Mouse (Mus musculus) CH12.LX (cell line): Measurements from ENCODE around the gene Camta1. TPM values are rescaled to one million over a fixed set of nuclear protein-coding genes. Genes with fewer than 3 reads are reported as not detected.

ENCODE experiments used
- DNase-seq: peaks from one replicate; pipeline ENCODE4 v3.0.0-alpha.2; 2013; ENCODE audit errors: extremely low read depth
- H3K27ac ChIP-seq: 2 replicates; pipeline ENCODE4 v1.5.1; 2012; ENCODE audit warnings: low read depth, mild to moderate bottlenecking, control low read depth, moderate library complexity; ENCODE audit not compliant: insufficient read depth
- H3K27me3 ChIP-seq: replicated peaks from 2 replicates; pipeline ENCODE3; 2012; ENCODE audit warnings: inconsistent platforms
- H3K36me3 ChIP-seq, 2 experiments: replicated peaks in 1 of 2; 2 replicates each; pipeline versions ENCODE3 to v1.6.1; 2012; ENCODE audit warnings: inconsistent platforms in 1 of 2, low read length in 1 of 2, mild to moderate bottlenecking in 1 of 2, mixed read lengths in 1 of 2, moderate library complexity in 1 of 2; ENCODE audit not compliant: control insufficient read depth in 1 of 2, insufficient read depth in 1 of 2
- H3K4me1 ChIP-seq, 2 experiments: 2 replicates each; pipeline ENCODE4 v1.6.1; 2012; ENCODE audit warnings: inconsistent platforms in 1 of 2, moderate library complexity in 1 of 2; ENCODE audit not compliant: insufficient read depth in 2 of 2, control insufficient read depth in 1 of 2
- H3K4me2 ChIP-seq: 2 replicates; pipeline ENCODE4 v1.6.1; 2012; ENCODE audit warnings: low read depth, mild to moderate bottlenecking, control low read depth; ENCODE audit not compliant: poor library complexity, insufficient read depth, severe bottlenecking
- H3K4me3 ChIP-seq, 3 experiments: fragments of 150-350 bp in 1 of 3; sonication (generic) in 1 of 3; replicated peaks in 1 of 3; 2 replicates each; pipeline versions ENCODE3 to v1.5.1; 2011 to 2012; ENCODE audit warnings: low read depth in 2 of 3, low read length in 2 of 3, mild to moderate bottlenecking in 2 of 3, moderate library complexity in 2 of 3, control low read depth in 1 of 3, improper control_type of control experiment in 1 of 3, inconsistent platforms in 1 of 3, mixed read lengths in 1 of 3; ENCODE audit not compliant: poor library complexity in 1 of 3
- H3K79me2 ChIP-seq: replicated peaks from 2 replicates; pipeline ENCODE4 v1.6.1; 2012; ENCODE audit warnings: mild to moderate bottlenecking, moderate library complexity; ENCODE audit not compliant: control insufficient read depth, poor library complexity, insufficient read depth, severe bottlenecking; ENCODE audit errors: extremely low read depth
- H3K9ac ChIP-seq: 2 replicates; pipeline ENCODE4 v1.6.1; 2012; ENCODE audit warnings: low read depth, mild to moderate bottlenecking, control low read depth, moderate library complexity; ENCODE audit not compliant: insufficient read depth
- H3K9me3 ChIP-seq: replicated peaks from 2 replicates; pipeline ENCODE3; 2012; ENCODE audit warnings: low read length, inconsistent platforms, mixed read lengths
- BHLHE40 ChIP-seq: IDR thresholded peaks from 2 replicates; pipeline ENCODE4 v1.6.1; 2011; ENCODE audit warnings: mild to moderate bottlenecking, low read depth, low read length, improper control_type of control experiment
- CHD2 ChIP-seq: IDR thresholded peaks from 2 replicates; pipeline ENCODE4 v1.6.1; 2011; ENCODE audit warnings: low read length, improper control_type of control experiment
- CTCF ChIP-seq, 2 experiments: IDR thresholded peaks in 1 of 2; conservative IDR thresholded peaks in 1 of 2; 2 replicates each; pipeline ENCODE4 v1.5.1; 2011 to 2012; ENCODE audit warnings: low read depth in 2 of 2, low read length in 2 of 2, improper control_type of control experiment in 1 of 2, inconsistent platforms in 1 of 2, mild to moderate bottlenecking in 1 of 2, moderate library complexity in 1 of 2
- E2F4 ChIP-seq: IDR thresholded peaks from 2 replicates; pipeline ENCODE4 v1.6.1; 2011; ENCODE audit warnings: low read depth, low read length, improper control_type of control experiment; ENCODE audit not compliant: insufficient replicate concordance
- EP300 ChIP-seq: IDR thresholded peaks from 2 replicates; pipeline ENCODE4 v1.6.1; 2011; ENCODE audit warnings: low read length, improper control_type of control experiment
- ETS1 ChIP-seq: conservative IDR thresholded peaks from 2 replicates; pipeline ENCODE4 v1.6.1; 2012; ENCODE audit warnings: low read depth, mild to moderate bottlenecking, inconsistent platforms, low read length, improper control_type of control experiment, moderate library complexity
- HCFC1 ChIP-seq: IDR thresholded peaks from 2 replicates; pipeline ENCODE4 v1.6.1; 2012; ENCODE audit warnings: low read depth, mild to moderate bottlenecking, inconsistent platforms, low read length, improper control_type of control experiment
- IRF4 ChIP-seq: IDR thresholded peaks from 2 replicates; pipeline ENCODE4 v1.6.1; 2014; ENCODE audit warnings: low read depth, mild to moderate bottlenecking, inconsistent platforms, low read length, improper control_type of control experiment
- KAT2A ChIP-seq: IDR thresholded peaks from 2 replicates; pipeline ENCODE4 v1.6.1; 2012; ENCODE audit warnings: low read length, improper control_type of control experiment, inconsistent platforms; ENCODE audit not compliant: insufficient replicate concordance
- MAFK ChIP-seq: IDR thresholded peaks from 2 replicates; pipeline ENCODE4 v1.6.1; 2011; ENCODE audit warnings: low read length, improper control_type of control experiment; ENCODE audit not compliant: insufficient replicate concordance
- MAX ChIP-seq: IDR thresholded peaks from 2 replicates; pipeline ENCODE4 v1.6.1; 2011; ENCODE audit warnings: low read length, improper control_type of control experiment
- MAZ ChIP-seq: IDR thresholded peaks from 2 replicates; pipeline ENCODE4 v1.6.1; 2012; ENCODE audit warnings: low read depth, mild to moderate bottlenecking, inconsistent platforms, low read length, improper control_type of control experiment, moderate library complexity
- MEF2A ChIP-seq: IDR thresholded peaks from 2 replicates; pipeline ENCODE4 v1.6.1; 2014; ENCODE audit warnings: low read depth, mild to moderate bottlenecking, inconsistent platforms, low read length, improper control_type of control experiment, borderline replicate concordance
- MXI1 ChIP-seq: IDR thresholded peaks from 2 replicates; pipeline ENCODE4 v1.6.1; 2011; ENCODE audit warnings: mild to moderate bottlenecking, low read depth, low read length, improper control_type of control experiment
- PAX5 ChIP-seq: IDR thresholded peaks from 2 replicates; pipeline ENCODE4 v1.6.1; 2012; ENCODE audit warnings: low read length, inconsistent platforms, mixed read lengths
- POLR2A ChIP-seq: IDR thresholded peaks from 2 replicates; pipeline ENCODE4 v1.6.1; 2011; ENCODE audit warnings: low read depth, mild to moderate bottlenecking, improper control_type of control experiment, low read length
- RAD21 ChIP-seq: IDR thresholded peaks from 2 replicates; pipeline ENCODE4 v1.6.1; 2011; ENCODE audit warnings: low read depth, mild to moderate bottlenecking, low read length, improper control_type of control experiment, moderate library complexity
- RCOR1 ChIP-seq: conservative IDR thresholded peaks from 2 replicates; pipeline ENCODE4 v1.6.1; 2012; ENCODE audit warnings: low read depth, mild to moderate bottlenecking, inconsistent platforms, low read length, improper control_type of control experiment
- SIN3A ChIP-seq: IDR thresholded peaks from 2 replicates; pipeline ENCODE4 v1.6.1; 2012; ENCODE audit warnings: low read length, improper control_type of control experiment, inconsistent platforms
- SMC3 ChIP-seq: IDR thresholded peaks from 2 replicates; pipeline ENCODE4 v1.6.1; 2011; ENCODE audit warnings: low read depth, low read length, improper control_type of control experiment
- TBP ChIP-seq: conservative IDR thresholded peaks from 2 replicates; pipeline ENCODE4 v1.6.1; 2011; ENCODE audit warnings: low read depth, low read length, improper control_type of control experiment
- TCF12 ChIP-seq: IDR thresholded peaks from 2 replicates; pipeline ENCODE4 v1.6.1; 2014; ENCODE audit warnings: low read depth, mild to moderate bottlenecking, inconsistent platforms, low read length, improper control_type of control experiment
- UBTF ChIP-seq: IDR thresholded peaks from 2 replicates; pipeline ENCODE4 v1.6.1; 2012; ENCODE audit warnings: low read depth, mild to moderate bottlenecking, inconsistent platforms, low read length, improper control_type of control experiment, moderate library complexity
- ZKSCAN1 ChIP-seq: IDR thresholded peaks from 2 replicates; pipeline ENCODE4 v1.6.1; 2012; ENCODE audit warnings: low read depth, inconsistent platforms, low read length, improper control_type of control experiment, borderline replicate concordance
- ZMIZ1 ChIP-seq: IDR thresholded peaks from 2 replicates; pipeline ENCODE4 v1.6.1; 2012; ENCODE audit warnings: low read depth, mild to moderate bottlenecking, inconsistent platforms, low read length, improper control_type of control experiment
- dilution Hi-C: fragments of 300-500 bp; cut with MboI; formaldehyde crosslinking; loops from 2 replicates; pipeline ENCODE4 v1.14.3; 2020; ENCODE audit warnings: low sequenced_read_pairs; ENCODE audit not compliant: extremely low pct_unique_long_range_greater_than_20kb, extremely low pct_ligation_motif_present
- in situ Hi-C: fragments of 300-500 bp; cut with MboI; formaldehyde crosslinking; loops from 3 replicates; pipeline ENCODE4 v1.14.3; 2019; ENCODE audit warnings: low sequenced_read_pairs, low pct_ligation_motif_present, low pct_unique_long_range_greater_than_20kb, mixed read lengths
- polyA plus RNA-seq: library from polyadenylated mRNA; unstranded; fragments of >175 nt; gene quantifications from 2 replicates; pipeline ENCODE4 v1.2.1, GENCODE M21; 2012; ENCODE audit warnings: low read depth; ENCODE audit not compliant: insufficient read length
- total RNA-seq, 2 experiments: library from RNA; depleted of rRNA; stranded (reverse); fragments of 300-350 nt in 1 of 2; fragments of >200 nt in 1 of 2; gene quantifications; 2 replicates each; pipeline ENCODE4 v1.2.3; 2012 to 2014

Gene Camta1
- total and polyA plus RNA-seq, 3 experiments = 9.9 to 32.5 (median 15.3) TPM

DNA sequence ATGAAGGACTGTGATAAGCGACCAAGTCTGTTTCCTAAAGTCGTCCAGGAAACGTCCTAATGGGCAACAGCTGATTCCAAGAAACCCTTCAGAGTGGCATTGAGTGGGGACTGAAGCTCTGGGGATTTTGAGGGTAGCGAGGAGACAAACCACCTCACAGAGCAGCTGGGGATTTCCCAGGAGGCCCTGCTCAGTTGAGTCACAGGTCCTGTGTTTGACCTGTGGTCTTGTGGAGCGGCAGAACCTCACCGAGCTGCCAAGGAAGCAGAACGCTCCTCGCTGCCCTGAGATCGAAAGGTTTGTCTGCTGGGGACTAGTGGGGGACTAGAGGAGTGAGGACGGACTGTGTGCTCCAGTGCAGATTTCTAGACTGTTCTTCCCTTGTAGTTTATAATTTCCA, 933.9 kb downstream of the Camta1 start:
- Histone ChIP-seq H3K79me2 (no peaks in the 10 kb centered on the region), H3K36me3 (no peaks in the 10 kb centered on the region), H3K9me3 (no peaks in the 10 kb centered on the region), H3K4me3 (peak overlapping the region in 2 of 3 experiments; percentile 4 to 13), H3K27ac (0 out of 2 replicates have a peak overlapping the region, but pooled peaks have one; percentile 72), H3K4me2 (peak overlapping the region; percentile 95)
- in situ Hi-C loops = no loop called here
- peak; percentile 66 for TF ChIP-seq MAX
- TF ChIP-seq MXI1 = peak; percentile 41; the same call in 1 of the 2 replicates
- TF ChIP-seq TBP = no peak
- TF ChIP-seq CTCF (conservative IDR thresholded peaks at IDR 0.05 in 1 of 2, IDR thresholded peaks at IDR 0.05 in 1 of 2; ENCODE audit: low read depth in 2 of 2, low read length in 2 of 2) = no peak
- TF ChIP-seq SIN3A = no peak; the same call in 1 of the 2 replicates
- TF ChIP-seq UBTF = no peak
- TF ChIP-seq EP300 = peak; percentile 75
- TF ChIP-seq CHD2 = 0 out of 2 replicates have a peak, but pooled peaks have one; percentile 33
- 0 out of 2 replicates have a peak, but pooled peaks have one; percentile 43 for TF ChIP-seq RCOR1
- peak; percentile 83 for TF ChIP-seq ETS1
- no peak for TF ChIP-seq ZMIZ1
- TF ChIP-seq MAZ = no peak
- no peak for TF ChIP-seq SMC3
- peak; percentile 77 for TF ChIP-seq IRF4
- TF ChIP-seq HCFC1 = peak; percentile 36
- peak; percentile 68; the same call in 1 of the 2 replicates for TF ChIP-seq MEF2A
- no peak; the same call in 1 of the 2 replicates for TF ChIP-seq RAD21
- TF ChIP-seq KAT2A = 0 out of 2 replicates have a peak, but pooled peaks have one; percentile 22
- TF ChIP-seq MAFK = 0 out of 2 replicates have a peak, but pooled peaks have one; percentile 13
- TF ChIP-seq POLR2A = peak; percentile 66
- TF ChIP-seq PAX5 = no peak
- TF ChIP-seq E2F4 = 0 out of 2 replicates have a peak, but pooled peaks have one; percentile 64
- TF ChIP-seq BHLHE40 = peak; percentile 83
- peak; percentile 62; the same call in 1 of the 2 replicates for TF ChIP-seq TCF12
- no peak for TF ChIP-seq ZKSCAN1
- TF ChIP-seq, all 38 proteins: peak for 15
- dilution Hi-C loops = no loop called here
- peaks cover 6 to 20% of the 10 kb centered on the region in 2 experiments; a peak in 3 of 4 replicates for H3K4me1 ChIP-seq
- DNase-seq = peak; percentile 86
- peaks cover 2% of the 10 kb centered on the region for H3K27me3 ChIP-seq
- no peak overlapping the region; the same call in 1 of the 2 replicates for H3K9ac ChIP-seq
